Mouse (Mus musculus) NIH3T3 (cell line): ENCODE data around the gene Sgms1.
A peak's percentile ranks its signal among the peaks of the same experiment; 100 is the strongest.

Source experiments
- DNase-seq: peaks from one replicate; pipeline ENCODE4 v3.0.0-alpha.2; 2012; ENCODE audit warnings: low read depth

Gene Sgms1

DNA sequence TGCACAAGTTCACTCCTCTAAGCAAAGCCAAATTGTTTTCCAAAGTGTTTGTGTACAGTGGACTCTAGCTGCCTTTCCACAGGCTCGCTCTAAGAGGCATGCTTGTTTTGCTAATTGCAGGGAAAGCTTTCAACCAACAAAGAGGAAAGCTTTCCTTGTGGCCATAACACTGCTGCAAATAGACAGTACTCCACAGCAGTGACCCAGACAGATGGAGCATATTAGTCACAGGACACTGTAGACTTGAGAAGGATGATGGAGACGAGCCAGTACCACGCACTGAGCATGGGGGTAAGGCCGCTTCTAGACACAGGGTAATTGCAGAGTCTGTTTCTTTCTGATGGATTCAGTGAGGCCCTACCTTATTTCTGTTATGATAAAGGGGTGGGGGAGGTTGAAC lies 33.3 kb downstream of the Sgms1 start:
- DNase-seq = peak; percentile 59

DNA sequence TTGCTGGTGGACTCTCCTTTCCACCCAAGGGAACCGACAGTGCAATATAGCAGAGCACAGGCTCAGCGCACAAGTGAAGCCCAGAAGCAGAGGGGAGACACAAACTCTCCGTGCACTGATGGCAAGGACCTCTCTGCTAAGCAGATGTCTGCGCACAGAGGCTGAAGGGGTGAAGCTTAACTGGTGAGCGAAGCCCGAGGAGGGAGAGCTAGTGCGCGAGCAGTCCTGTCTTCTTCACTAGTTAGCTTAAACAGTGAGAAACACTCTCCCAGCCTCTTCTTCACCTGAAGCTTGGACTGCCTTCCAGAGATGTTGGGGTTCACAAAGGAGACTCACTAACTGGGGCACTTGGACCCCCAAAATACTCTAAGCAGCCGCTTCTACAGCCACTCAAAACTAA lies 36.1 kb downstream of the Sgms1 start:
- no peak for DNase-seq

DNA sequence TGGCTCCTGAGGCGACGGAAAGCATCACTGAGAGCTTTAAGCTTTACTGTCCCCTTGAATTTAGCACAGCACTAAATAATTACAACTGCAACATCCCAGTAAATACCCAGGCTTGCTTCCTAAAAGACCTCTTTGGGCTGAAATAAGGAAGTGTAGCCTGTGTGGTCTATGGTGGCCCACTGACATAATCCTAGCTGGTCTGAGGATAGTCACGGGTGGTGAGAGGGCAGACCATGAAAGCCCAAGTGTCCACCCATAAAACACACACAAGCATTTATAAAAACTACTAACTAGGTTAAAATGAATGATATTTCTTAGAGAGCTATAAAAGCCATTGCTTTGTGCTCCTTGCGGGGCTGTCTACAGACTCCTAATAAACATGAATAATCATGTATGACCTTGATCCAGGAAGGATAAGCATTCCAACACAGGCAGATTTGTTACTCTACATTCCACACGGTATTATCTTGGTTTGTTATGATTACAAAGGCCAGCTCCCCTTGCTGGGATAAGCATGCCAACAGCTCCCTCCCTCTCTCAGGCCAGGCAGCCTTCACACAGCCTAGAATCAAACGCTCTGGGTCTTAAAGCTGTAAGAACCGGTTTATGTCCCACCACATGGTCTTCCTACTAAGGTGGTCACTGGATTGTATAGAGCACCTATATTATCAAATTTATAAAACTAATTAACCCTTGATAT lies 40.4 kb downstream of the Sgms1 start:
- DNase-seq = peak; percentile 30

DNA sequence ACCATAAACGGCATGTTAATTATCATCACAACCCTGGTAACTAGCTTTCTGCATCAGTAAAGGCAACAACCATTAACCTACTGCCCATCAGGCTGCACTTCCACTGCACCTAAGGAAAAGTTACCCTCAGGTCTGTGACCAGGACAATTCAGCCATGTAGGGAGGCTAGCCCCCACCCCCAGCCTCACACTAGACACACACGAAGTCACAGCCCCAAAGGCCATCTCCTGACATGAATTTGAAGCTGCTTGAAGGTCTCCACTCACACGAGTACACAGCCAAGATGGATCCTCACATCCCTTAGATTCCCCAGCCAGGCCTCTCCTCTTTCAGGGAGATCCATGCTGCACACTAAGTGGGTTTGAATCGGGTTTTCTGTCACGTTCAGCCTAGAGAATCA lies 42.0 kb downstream of the Sgms1 start:
- DNase-seq = no peak

DNA sequence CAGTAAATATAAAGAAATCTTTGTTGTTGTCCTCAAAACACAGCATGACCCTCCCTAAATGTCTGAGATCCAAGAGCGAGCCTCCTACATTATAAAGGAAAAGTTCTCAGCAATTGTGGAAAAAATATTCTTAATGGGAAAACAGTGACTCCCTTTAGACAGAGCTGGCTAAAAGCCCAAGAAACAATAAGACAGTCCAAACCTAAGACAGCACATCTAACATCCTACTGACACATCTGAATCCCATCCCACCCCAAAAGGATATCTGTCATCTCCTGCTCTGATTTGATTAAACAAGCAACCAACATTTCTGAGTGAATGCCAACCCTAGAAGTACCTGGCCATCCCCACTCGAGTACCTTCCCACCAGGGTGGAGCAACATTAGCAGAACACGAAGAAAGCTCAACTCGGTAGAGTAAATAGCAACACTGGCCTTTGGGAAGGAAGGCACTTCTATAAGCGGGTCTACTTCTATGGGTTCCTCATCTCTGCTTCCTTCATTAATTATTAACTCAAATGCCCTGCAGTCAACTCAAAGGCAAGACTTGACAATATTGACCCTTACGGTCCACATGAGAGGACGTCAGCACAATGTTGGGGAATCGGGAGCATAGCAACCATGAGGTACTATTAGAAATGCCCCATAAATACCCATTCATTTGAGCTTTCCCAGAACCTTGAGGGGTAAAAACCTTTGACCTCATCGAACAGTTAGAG lies 42.7 kb downstream of the Sgms1 start:
- DNase-seq = no peak

DNA sequence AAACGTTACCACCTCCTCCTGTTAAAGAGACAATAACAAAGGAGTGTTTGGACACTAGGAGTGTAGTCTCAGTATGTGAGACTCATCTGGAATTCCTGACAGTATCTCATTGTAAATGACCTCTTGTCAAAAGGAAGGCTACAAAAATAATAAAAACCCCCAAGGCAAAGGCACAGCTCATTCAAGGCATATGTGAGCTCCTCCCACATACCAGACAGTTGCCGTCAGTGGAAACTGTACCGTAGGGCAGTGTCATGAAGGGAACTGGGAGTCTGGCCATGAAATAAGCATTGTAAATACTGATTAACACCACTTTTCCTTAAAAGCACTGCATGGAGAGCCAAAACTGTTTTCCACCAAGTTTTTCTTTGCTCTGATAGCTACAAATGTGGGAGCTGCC lies 43.3 kb downstream of the Sgms1 start:
- peak; percentile 90 for DNase-seq

DNA sequence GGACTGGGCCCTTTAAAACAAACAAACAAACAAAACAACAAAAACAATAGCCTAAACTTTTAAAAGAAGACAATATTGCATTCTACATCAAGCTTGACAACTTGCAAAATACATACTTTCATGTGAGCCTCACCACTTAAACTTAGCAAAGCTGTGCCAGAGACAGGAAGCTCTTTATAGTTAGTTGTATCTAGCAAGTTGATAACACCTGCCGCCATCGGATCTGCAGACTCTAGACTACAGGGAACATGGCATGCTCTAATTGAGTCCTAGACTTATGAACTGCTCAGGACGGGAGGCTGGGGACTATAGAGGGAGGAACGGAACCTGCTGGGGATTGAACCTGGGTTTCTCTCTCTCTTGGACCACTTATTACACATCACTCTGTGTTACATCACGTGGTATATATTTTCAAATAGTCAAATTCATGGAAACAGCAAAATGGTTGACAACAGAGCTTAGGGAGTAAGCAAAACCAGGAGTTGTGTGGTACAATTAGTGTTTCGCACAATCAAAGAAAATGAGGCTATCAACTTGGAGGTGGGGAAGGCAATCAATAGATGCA lies 44.3 kb downstream of the Sgms1 start:
- DNase-seq = no peak

DNA sequence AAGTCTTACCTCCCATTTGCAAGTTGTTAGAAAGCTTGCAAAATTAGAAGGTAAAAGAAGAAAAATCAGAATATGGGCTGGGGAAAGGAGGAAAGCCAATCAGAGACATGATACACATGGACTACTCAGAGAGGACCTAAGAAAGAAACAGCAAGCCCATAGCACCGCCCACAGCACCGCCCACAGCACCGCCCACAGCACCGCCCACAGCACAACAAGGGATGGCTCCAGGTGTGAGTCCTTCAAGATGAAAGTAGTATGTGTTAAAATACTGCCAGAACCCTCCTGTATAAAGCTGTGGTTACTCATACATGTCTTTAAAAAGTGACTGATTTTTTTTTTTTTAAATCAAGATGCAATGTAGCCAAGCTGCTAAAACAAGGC lies 44.8 kb downstream of the Sgms1 start:
- no peak for DNase-seq

- DNase-seq = no peak
Measured at GRCm38 (mm10) chr19:32343937-32344737, 45.4 kb downstream of the Sgms1 start.

DNA sequence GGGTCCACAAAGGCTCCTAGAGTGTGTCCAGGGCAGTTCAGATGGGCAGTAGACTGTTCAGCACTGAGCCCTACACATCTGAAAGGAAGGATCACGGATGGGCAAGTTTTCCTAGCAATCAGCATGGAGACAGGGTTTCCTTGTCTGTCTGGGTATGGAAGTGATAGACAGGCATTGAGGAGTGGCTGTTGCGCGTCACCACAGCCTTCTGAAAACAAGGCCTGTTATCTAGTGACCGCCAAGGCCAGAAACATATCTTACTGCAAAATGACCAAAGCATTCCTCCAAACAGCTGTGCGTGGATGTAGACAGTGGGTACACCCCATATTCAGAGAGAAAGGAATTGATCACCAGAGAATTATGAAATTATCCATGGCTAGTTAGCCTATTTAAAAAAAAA lies 47.1 kb downstream of the Sgms1 start:
- DNase-seq = no peak

DNA sequence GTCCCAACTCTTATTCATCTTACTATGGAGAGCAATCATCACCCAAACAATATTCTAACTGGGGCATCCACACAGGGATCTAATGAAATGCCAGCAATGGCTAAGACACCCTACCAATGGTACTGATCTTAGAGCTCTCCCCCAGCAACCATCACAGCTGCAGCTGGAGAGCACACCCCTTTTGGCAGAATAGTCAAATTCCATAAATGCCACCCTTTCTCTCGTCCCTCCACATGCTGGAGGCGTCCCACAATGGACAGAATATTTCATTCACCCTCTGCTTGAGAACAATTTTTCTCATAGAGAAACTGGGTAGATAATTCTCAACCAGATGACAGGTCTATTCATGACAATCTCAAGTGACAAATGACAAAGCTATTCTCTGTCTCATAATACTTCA lies 48.4 kb downstream of the Sgms1 start:
- DNase-seq = peak; percentile 25

GRCm38 (mm10) chr19:32340168-32340567 lies 49.3 kb downstream of the Sgms1 start:
- no peak for DNase-seq

GRCm38 (mm10) chr19:32337708-32338107 lies 51.8 kb downstream of the Sgms1 start:
- DNase-seq = peak; percentile 64

DNA sequence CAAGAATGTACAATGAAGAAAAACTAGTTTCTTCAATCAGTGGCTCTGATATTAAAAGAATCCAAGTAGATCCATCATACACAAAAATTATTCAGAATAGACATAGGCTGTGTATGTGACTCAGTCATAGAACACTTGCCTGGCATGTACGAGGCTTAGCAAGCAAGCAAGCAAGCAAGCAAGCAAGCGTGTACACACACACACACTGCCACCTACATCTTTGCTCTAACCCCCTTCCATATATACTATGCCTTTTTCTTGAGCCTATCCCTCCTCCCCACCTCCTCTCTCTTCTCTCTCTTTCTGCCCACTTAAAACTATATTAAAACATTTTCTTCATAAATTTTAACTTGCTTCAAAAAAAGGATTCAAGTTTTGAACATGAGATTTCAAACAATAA lies 54.8 kb downstream of the Sgms1 start:
- no peak for DNase-seq

GRCm38 (mm10) chr19:32333544-32333943 lies 56.0 kb downstream of the Sgms1 start:
- no peak for DNase-seq

DNA sequence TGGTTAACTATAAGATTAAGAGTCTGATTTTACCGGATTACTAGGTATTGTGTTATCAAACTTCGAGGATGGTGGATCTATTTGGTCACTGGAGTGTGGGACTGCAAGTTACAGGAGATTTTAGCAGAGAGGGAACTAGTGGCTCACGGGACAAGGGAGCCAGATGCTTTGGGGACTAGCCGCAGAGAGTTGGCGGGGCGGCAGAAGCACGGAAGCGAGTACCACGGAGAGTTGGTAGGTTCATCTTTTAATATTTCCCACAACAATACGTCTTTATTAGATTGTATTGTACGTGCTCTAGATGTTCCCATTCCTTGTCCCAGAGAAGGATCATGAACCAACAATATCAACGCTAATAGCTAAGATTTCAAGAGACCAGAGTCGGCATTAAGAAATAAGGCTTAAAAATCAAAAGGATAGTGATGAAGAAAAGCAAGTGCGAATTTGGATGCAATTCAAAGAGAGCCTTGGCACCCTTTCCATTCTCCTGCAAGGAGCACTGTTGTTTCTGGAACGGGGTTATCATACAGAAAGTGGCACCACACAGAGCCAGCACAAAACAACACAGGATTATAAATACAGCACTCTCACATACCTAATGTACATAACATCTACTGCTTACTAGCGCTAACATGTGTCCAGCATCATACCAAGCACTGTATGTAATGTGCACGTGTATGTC lies 56.6 kb downstream of the Sgms1 start:
- no peak for DNase-seq

- DNase-seq = no peak
Measured at GRCm38 (mm10) chr19:32330231-32330630, 59.3 kb downstream of the Sgms1 start.

GRCm38 (mm10) chr19:32329511-32329910 lies 60.0 kb downstream of the Sgms1 start:
- DNase-seq = no peak

GRCm38 (mm10) chr19:32328089-32328828 lies 61.3 kb downstream of the Sgms1 start:
- DNase-seq = no peak

GRCm38 (mm10) chr19:32326621-32327021 lies 62.9 kb downstream of the Sgms1 start:
- DNase-seq = no peak

DNA sequence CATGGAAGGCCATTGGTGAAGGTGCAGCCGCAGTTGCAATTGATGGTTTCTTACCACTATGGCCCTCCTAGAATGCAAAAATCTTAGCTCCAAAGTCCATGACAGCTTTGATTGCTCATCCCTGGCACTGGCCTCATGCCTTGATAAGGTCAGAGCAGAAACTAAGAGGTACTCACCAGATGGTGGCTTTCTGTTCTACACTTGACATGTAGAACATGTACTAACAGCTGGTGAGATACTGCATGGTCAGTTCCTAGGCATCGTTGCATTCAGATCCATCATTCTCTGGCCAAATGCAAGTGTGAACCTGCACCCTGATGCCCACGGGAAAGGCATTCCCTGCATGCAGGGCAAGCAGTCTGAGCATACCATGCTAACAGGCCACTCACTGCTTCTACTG lies 63.4 kb downstream of the Sgms1 start:
- DNase-seq = no peak
